Mouse (Mus musculus) cerebellum, adult 9-11 months (tissue): ENCODE data around the gene Nuak2.
"Not testable (repeated sequence)": the region's sequence is repeated elsewhere in the genome, so short reads cannot be mapped to it uniquely, and the experiment has no call there.

Experiments used
- DNase-seq: peaks from one replicate; pipeline ENCODE4 v3.0.0; 2022

Nuak2 gene

GRCm38 (mm10) chr1:132329656-132330055 lies 13.7 kb downstream of the Nuak2 start:
- DNase-seq = no peak

GRCm38 (mm10) chr1:132330397-132330796 lies 14.5 kb downstream of the Nuak2 start:
- DNase-seq = peak; percentile 76

GRCm38 (mm10) chr1:132331283-132331682 lies 15.4 kb downstream of the Nuak2 start:
- DNase-seq = no peak

GRCm38 (mm10) chr1:132333201-132333600 lies 17.3 kb downstream of the Nuak2 start:
- no peak for DNase-seq

GRCm38 (mm10) chr1:132333675-132334141 lies 17.8 kb downstream of the Nuak2 start:
- DNase-seq = no peak

- no peak for DNase-seq
Measured at GRCm38 (mm10) chr1:132334178-132334801, 18.4 kb downstream of the Nuak2 start.

- no peak for DNase-seq
Measured at GRCm38 (mm10) chr1:132335378-132335965, 19.5 kb downstream of the Nuak2 start.

- DNase-seq = no peak
Measured at GRCm38 (mm10) chr1:132336921-132337320, 21.0 kb downstream of the Nuak2 start.

- no peak for DNase-seq
Measured at GRCm38 (mm10) chr1:132338027-132338660, 22.2 kb downstream of the Nuak2 start.

- no peak for DNase-seq
Measured at GRCm38 (mm10) chr1:132341731-132342501, 26.0 kb downstream of the Nuak2 start.

GRCm38 (mm10) chr1:132342518-132342917 lies 26.6 kb downstream of the Nuak2 start:
- no peak for DNase-seq

- no peak for DNase-seq
Measured at GRCm38 (mm10) chr1:132343191-132343590, 27.3 kb downstream of the Nuak2 start.

- DNase-seq = no peak
Measured at GRCm38 (mm10) chr1:132343656-132344055, 27.7 kb downstream of the Nuak2 start.

GRCm38 (mm10) chr1:132345514-132345913 lies 29.6 kb downstream of the Nuak2 start:
- no peak for DNase-seq

GRCm38 (mm10) chr1:132346134-132346851 lies 30.4 kb downstream of the Nuak2 start:
- no peak for DNase-seq

- DNase-seq = no peak
Measured at GRCm38 (mm10) chr1:132346951-132347350, 31.0 kb downstream of the Nuak2 start.

GRCm38 (mm10) chr1:132348401-132348800 lies 32.5 kb downstream of the Nuak2 start:
- no peak for DNase-seq

GRCm38 (mm10) chr1:132349049-132349448 lies 33.1 kb downstream of the Nuak2 start:
- not testable (repeated sequence) for DNase-seq

- DNase-seq = not testable (repeated sequence)
Measured at GRCm38 (mm10) chr1:132349601-132350000, 33.7 kb downstream of the Nuak2 start.

- DNase-seq = no peak
Measured at GRCm38 (mm10) chr1:132351058-132351457, 35.1 kb downstream of the Nuak2 start.

- DNase-seq = no peak
Measured at GRCm38 (mm10) chr1:132353389-132353788, 37.5 kb downstream of the Nuak2 start.

- DNase-seq = no peak
Measured at GRCm38 (mm10) chr1:132354234-132354633, 38.3 kb downstream of the Nuak2 start.

GRCm38 (mm10) chr1:132355162-132355601 lies 39.3 kb downstream of the Nuak2 start:
- DNase-seq = no peak
